Mouse (Mus musculus) erythroblast, embryonic 14.5 days (primary cell): ENCODE results near the gene Lman1l.

Experiments used
- GATA1 ChIP-seq: IDR thresholded peaks from 2 replicates; pipeline ENCODE4 v1.6.1; 2012; ENCODE audit warnings: low read length, inconsistent platforms, mixed read lengths
- TAL1 ChIP-seq: IDR thresholded peaks from 3 replicates; pipeline ENCODE4 v1.6.1; 2012; ENCODE audit warnings: low read length, inconsistent platforms, mixed read lengths

DNA sequence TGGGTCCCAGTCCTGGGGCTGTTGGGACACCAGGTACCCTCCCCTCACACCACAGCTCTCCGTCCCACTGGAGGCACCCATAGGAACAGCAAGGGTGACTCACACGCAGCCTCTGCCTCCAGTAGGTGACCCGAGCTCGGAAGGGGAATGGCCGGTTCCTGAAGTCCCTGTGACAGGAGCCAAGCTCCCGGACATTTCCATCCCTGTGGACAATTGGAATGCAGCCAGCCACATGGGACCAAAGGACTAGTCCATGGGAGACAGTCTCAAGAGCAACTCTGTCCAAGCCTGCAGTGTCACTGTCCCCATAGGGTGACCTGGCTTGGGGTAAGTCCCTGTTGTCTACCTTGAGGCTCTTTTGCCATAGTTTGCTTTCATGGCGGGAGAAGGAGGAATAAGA, 6.6 kb downstream of the Lman1l start:
- no peak for TF ChIP-seq GATA1
- TF ChIP-seq TAL1 = no peak
